ENCODE assay signal across 18 mouse cellular contexts in the genomic region with DNA sequence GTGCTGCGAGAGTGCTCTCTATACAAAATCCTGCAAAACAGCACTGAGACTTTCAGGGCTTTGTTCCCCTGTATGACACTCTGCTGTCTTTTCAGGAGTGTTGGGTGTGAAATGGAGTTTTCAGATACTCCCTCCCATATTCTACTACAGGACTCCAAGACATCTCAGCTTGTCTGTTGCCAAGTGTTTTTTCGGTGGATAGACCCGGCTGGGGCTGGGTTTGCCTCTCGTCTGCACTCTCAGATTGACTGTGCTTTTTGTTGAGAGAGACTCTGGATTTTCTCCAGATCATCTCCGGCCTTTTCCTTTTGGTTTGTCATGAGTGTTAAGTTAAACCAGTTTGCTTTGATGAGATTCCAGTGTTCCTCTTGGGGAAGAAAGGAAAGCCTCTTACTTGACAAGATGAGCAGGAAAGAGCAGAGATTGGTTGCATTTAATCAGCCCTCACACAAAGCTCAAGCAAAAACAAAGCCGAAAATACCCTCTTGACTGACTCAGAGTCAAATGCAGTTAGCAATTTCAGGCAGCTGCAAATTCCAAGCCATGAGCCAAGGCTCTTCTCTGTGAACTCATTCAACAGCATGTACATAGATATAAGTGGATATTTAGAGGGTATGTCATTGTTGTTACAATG.
DNase-seq lines count a peak whose midpoint lies in the region; ATAC-seq and TF ChIP-seq lines count a peak whose summit lies in the region.
"Had no signal": no experiment of that assay in that cellular context is flagged by ENCODE, and none has a peak within 500 bp of the region (broad histone marks: within the 10 kb centered on the region; RNA-seq: fewer than 3 reads in every experiment).

No protein-coding gene starts in this region.

- H3K4me1 ChIP-seq in midbrain, postnatal 0 days (ENCODE audit: insufficient read depth, low read length) = no peaks in the 10 kb centered on the region
- no peaks in the 10 kb centered on the region for H3K4me1 ChIP-seq in midbrain, embryonic 14.5 days (ENCODE audit: control insufficient read depth, insufficient read depth, low read length)
- 0 out of 2 replicates have a peak, but pooled peaks cover 6% of the 10 kb centered on the region for H3K4me1 ChIP-seq in forebrain, embryonic 11.5 days (replicated peaks; ENCODE audit: control insufficient read depth, insufficient read depth, low read length)
- H3K4me1 ChIP-seq: forebrain, embryonic 15.5 days; hindbrain, embryonic 15.5 days; neural tube, embryonic 15.5 days had no signal

- H3ac ChIP-seq in myocyte (ENCODE audit: control insufficient read depth, insufficient read length) = no peak overlapping the region

- ATAC-seq in midbrain, postnatal 0 days (ENCODE audit: low FRiP score) = no peak
- ATAC-seq in midbrain, embryonic 14.5 days (ENCODE audit: low FRiP score, low TSS enrichment) = no peak
- no peak for ATAC-seq in forebrain, embryonic 11.5 days (replicated peaks; ENCODE audit: low FRiP score)
- ATAC-seq: forebrain, embryonic 15.5 days had no signal

- intact Hi-C loops in gastrocnemius, postnatal 14 days (cut with DNase I; ENCODE audit: low total_unique reads) = no loop called here

- no peak overlapping the region for H3K27ac ChIP-seq in midbrain, postnatal 0 days (ENCODE audit: low read depth, low read length)
- no peak overlapping the region for H3K27ac ChIP-seq in midbrain, embryonic 14.5 days (replicated peaks; ENCODE audit: low read depth, low read length)
- no peak overlapping the region for H3K27ac ChIP-seq in forebrain, embryonic 11.5 days (ENCODE audit: low read depth, low read length)
- H3K27ac ChIP-seq: forebrain, embryonic 15.5 days; hindbrain, embryonic 15.5 days; neural tube, embryonic 15.5 days had no signal

- H3K9me3 ChIP-seq in midbrain, postnatal 0 days (ENCODE audit: low read length) = no peaks in the 10 kb centered on the region
- H3K9me3 ChIP-seq in midbrain, embryonic 14.5 days (ENCODE audit: control insufficient read depth, low read length) = no peaks in the 10 kb centered on the region
- H3K9me3 ChIP-seq in forebrain, embryonic 11.5 days (ENCODE audit: control insufficient read depth, low read length) = no peaks in the 10 kb centered on the region
- H3K9me3 ChIP-seq: forebrain, embryonic 15.5 days; hindbrain, embryonic 15.5 days; neural tube, embryonic 15.5 days had no signal

- DNase-seq in gastrocnemius, postnatal 14 days = peak; percentile 15
- DNase-seq in gastrocnemius, postnatal 10 days = no peak
- peak; percentile 10 for DNase-seq in heart, postnatal 4 days
- DNase-seq in heart, adult 18-20 months = no peak
- peak; percentile 21 for DNase-seq in midbrain, postnatal 0 days (ENCODE audit: low spot score)
- no peak for DNase-seq in midbrain, embryonic 14.5 days
- no peak for DNase-seq in forebrain, embryonic 11.5 days (ENCODE audit: low spot score)
- DNase-seq: cerebellum, adult 2 months; kidney, adult 2 months; kidney, postnatal 25 days; left cerebral cortex, postnatal 4 days; retina, postnatal 1 day; spleen, adult 18-20 months; thymus, postnatal 14 days had no signal

- WGBS in midbrain, postnatal 0 days = 51% methylated on average over 6 of the region's 6 CpGs
- WGBS in midbrain, embryonic 14.5 days = 78% methylated on average over 6 of the region's 6 CpGs
- WGBS in forebrain, embryonic 11.5 days = 67% methylated on average over 6 of the region's 6 CpGs

- no peak for TF ChIP-seq CTCF in midbrain, postnatal 0 days (IDR thresholded peaks at IDR 0.05)

- H3K27me3 ChIP-seq in midbrain, postnatal 0 days (ENCODE audit: insufficient read depth, low read length) = no peaks in the 10 kb centered on the region
- H3K27me3 ChIP-seq in midbrain, embryonic 14.5 days (ENCODE audit: control insufficient read depth, insufficient read depth, low read length) = no peaks in the 10 kb centered on the region
- no peaks in the 10 kb centered on the region for H3K27me3 ChIP-seq in myocyte (ENCODE audit: control insufficient read depth, insufficient read depth, insufficient read length)
- no peaks in the 10 kb centered on the region for H3K27me3 ChIP-seq in forebrain, embryonic 11.5 days (ENCODE audit: control insufficient read depth, insufficient read depth, low read length)
- H3K27me3 ChIP-seq: forebrain, embryonic 15.5 days; hindbrain, embryonic 15.5 days; neural tube, embryonic 15.5 days had no signal

- no peak overlapping the region for H3K4me2 ChIP-seq in midbrain, postnatal 0 days (ENCODE audit: low read depth, low read length, poor library complexity, severe bottlenecking)
- H3K4me2 ChIP-seq in midbrain, embryonic 14.5 days (ENCODE audit: low read length) = no peak overlapping the region
- peak overlapping the region; percentile 12 for H3K4me2 ChIP-seq in myocyte (ENCODE audit: low read depth)
- no peak overlapping the region for H3K4me2 ChIP-seq in forebrain, embryonic 11.5 days (ENCODE audit: low read depth, low read length, severe bottlenecking)
- H3K4me2 ChIP-seq: forebrain, embryonic 15.5 days; hindbrain, embryonic 15.5 days; neural tube, embryonic 15.5 days had no signal

- no peaks in the 10 kb centered on the region for H3K36me3 ChIP-seq in midbrain, postnatal 0 days (ENCODE audit: insufficient read depth, low read length)
- H3K36me3 ChIP-seq in midbrain, embryonic 14.5 days (ENCODE audit: control insufficient read depth, insufficient read depth, low read length) = no peaks in the 10 kb centered on the region
- H3K36me3 ChIP-seq in myocyte (ENCODE audit: control insufficient read depth, insufficient read depth) = no peaks in the 10 kb centered on the region
- H3K36me3 ChIP-seq in forebrain, embryonic 11.5 days (ENCODE audit: control insufficient read depth, insufficient read depth, low read length) = no peaks in the 10 kb centered on the region
- H3K36me3 ChIP-seq: forebrain, embryonic 15.5 days; hindbrain, embryonic 15.5 days; neural tube, embryonic 15.5 days had no signal

- no peak overlapping the region for H3K9ac ChIP-seq in midbrain, postnatal 0 days (replicated peaks; ENCODE audit: low read length, poor library complexity, severe bottlenecking)
- no peak overlapping the region for H3K9ac ChIP-seq in midbrain, embryonic 14.5 days (replicated peaks; ENCODE audit: low read length)
- no peak overlapping the region for H3K9ac ChIP-seq in forebrain, embryonic 11.5 days (ENCODE audit: low read length)
- H3K9ac ChIP-seq: forebrain, embryonic 15.5 days; hindbrain, embryonic 15.5 days; neural tube, embryonic 15.5 days had no signal

- no peaks in the 10 kb centered on the region for H3K79me2 ChIP-seq in myocyte (ENCODE audit: control insufficient read depth, insufficient read depth)

- TF ChIP-seq POLR2A in myocyte (IDR thresholded peaks at IDR 0.05; ENCODE audit: insufficient read length, low read depth) = no peak

- no peak overlapping the region for H3K4me3 ChIP-seq in midbrain, postnatal 0 days (ENCODE audit: low read depth, low read length)
- H3K4me3 ChIP-seq in midbrain, embryonic 14.5 days (replicated peaks; ENCODE audit: low read depth, low read length) = no peak overlapping the region
- no peak overlapping the region for H3K4me3 ChIP-seq in myocyte
- H3K4me3 ChIP-seq in forebrain, embryonic 11.5 days (ENCODE audit: low read depth, low read length) = no peak overlapping the region
- H3K4me3 ChIP-seq: forebrain, embryonic 15.5 days; hindbrain, embryonic 15.5 days; neural tube, embryonic 15.5 days had no signal

TF ChIP-seq in myocyte, 11 proteins besides CTCF, POLR2A, EP300 and RAD21:
- no peak for TF ChIP-seq SRF (IDR thresholded peaks at IDR 0.05; ENCODE audit: control insufficient read depth, insufficient read length, low read depth)
- no peak for TF ChIP-seq MAX (IDR thresholded peaks at IDR 0.05; ENCODE audit: low read depth)
- no peak for TF ChIP-seq TCF12 (IDR thresholded peaks at IDR 0.05; ENCODE audit: insufficient read depth, poor library complexity, severe bottlenecking)
- no peak for TF ChIP-seq MYOD1 (IDR thresholded peaks at IDR 0.05; ENCODE audit: control insufficient read depth in 1 of 3, insufficient read length in 2 of 3, low read depth in 2 of 3)
- TF ChIP-seq REST (IDR thresholded peaks at IDR 0.05; ENCODE audit: insufficient read depth, insufficient read length) = no peak
- TF ChIP-seq USF1 (IDR thresholded peaks at IDR 0.05; ENCODE audit: low read depth) = no peak
- no peak for TF ChIP-seq CEBPB (IDR thresholded peaks at IDR 0.05; ENCODE audit: insufficient read depth, poor library complexity, severe bottlenecking)
- TF ChIP-seq POLR2AphosphoS2 (IDR thresholded peaks at IDR 0.05; ENCODE audit: insufficient read length, low read depth) = no peak
- no peak for TF ChIP-seq TCF3 (IDR thresholded peaks at IDR 0.05; ENCODE audit: insufficient read length, low read depth)
- TF ChIP-seq MYOG (IDR thresholded peaks at IDR 0.05; ENCODE audit: control insufficient read depth in 1 of 3, insufficient read depth in 1 of 3, insufficient read length in 2 of 3, low read depth in 2 of 3) = no peak
- TF ChIP-seq E2F4 (IDR thresholded peaks at IDR 0.05; ENCODE audit: insufficient read depth) = no peak

Comparison
In these comparisons a context has a peak if more than half of its experiments do, and no peak if none do; other contexts are left out.
1. DNase-seq: peak in gastrocnemius, postnatal 14 days (single experiment), heart, postnatal 4 days (single experiment) and midbrain, postnatal 0 days (single experiment); none in gastrocnemius, postnatal 10 days (single experiment), heart, adult 18-20 months (0 of 2), midbrain, embryonic 14.5 days (single experiment) and forebrain, embryonic 11.5 days (single experiment).